Mouse (Mus musculus): ENCODE results near the gene Dnah17. TPM values are rescaled to one million over a fixed set of nuclear protein-coding genes. Genes with fewer than 3 reads are reported as not detected.

The Dnah17 gene
- polyA plus RNA-seq, 1 experiment from 2014 or later = 0.06 TPM

DNA sequence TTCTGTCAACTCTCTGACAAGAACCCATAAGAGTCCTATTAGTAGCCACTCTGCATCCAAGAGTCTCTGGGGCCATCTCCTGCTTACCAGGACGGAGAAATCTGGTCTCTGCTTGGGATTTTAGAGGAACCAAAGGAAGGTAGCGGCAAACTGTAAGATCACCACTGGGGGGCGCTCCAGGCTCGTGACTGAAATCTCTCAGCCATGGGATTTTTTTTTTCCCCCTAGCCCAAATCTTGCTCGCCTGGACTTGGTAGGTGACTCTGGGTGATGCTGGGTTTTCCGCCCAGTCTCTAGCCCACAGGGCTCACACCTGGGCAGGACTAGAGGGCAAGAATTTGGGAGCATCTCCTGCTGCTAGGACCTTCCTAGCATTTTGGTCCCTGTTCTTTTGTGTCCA, 46.6 kb downstream of the Dnah17 start:
- no peak overlapping the region for H3K9ac ChIP-seq
- H3K36me3 ChIP-seq = no peaks in the 10 kb centered on the region
- no peaks in the 10 kb centered on the region for H3K9me3 ChIP-seq (replicated peaks)
- ATAC-seq = no peak
- 2% methylated on average over 6 of the region's 6 CpGs for WGBS (ENCODE audit: insufficient replicate concordance)
- no peak overlapping the region for H3K4me3 ChIP-seq
- H3K4me2 ChIP-seq = no peak overlapping the region
- peaks cover 7% of the 10 kb centered on the region; the same call in 1 of the 2 replicates for H3K4me1 ChIP-seq
- peaks cover 14% of the 10 kb centered on the region for H3K27me3 ChIP-seq (replicated peaks)
- H3K27ac ChIP-seq = no peak overlapping the region

- H3K27me3 ChIP-seq (replicated peaks) = peaks cover 14% of the 10 kb centered on the region
- ATAC-seq = no peak
Measured at GRCm38 (mm10) chr11:118082294-118082693, 48.1 kb downstream of the Dnah17 start.

GRCm38 (mm10) chr11:118079750-118080149, 50.7 kb downstream of the Dnah17 start:
- Histone ChIP-seq H3K9ac (no peak overlapping the region), H3K27me3 (replicated peaks) (peaks cover 14% of the 10 kb centered on the region), H3K27ac (no peak overlapping the region), H3K9me3 (replicated peaks) (no peaks in the 10 kb centered on the region), H3K36me3 (no peaks in the 10 kb centered on the region), H3K4me2 (no peak overlapping the region), H3K4me3 (no peak overlapping the region), H3K4me1 (0 out of 2 replicates have a peak, but pooled peaks cover under 1% of the 10 kb centered on the region)
- ATAC-seq = no peak
- WGBS (ENCODE audit: insufficient replicate concordance) = 66% methylated on average over 14 of the region's 14 CpGs

More at GRCm38 (mm10) chr11:118082294-118082693, 48.1 kb downstream of the Dnah17 start:
- Histone ChIP-seq H3K9ac (no peak overlapping the region), H3K9me3 (replicated peaks) (no peaks in the 10 kb centered on the region), H3K4me3 (no peak overlapping the region), H3K4me2 (no peak overlapping the region), H3K27ac (no peak overlapping the region), H3K36me3 (no peaks in the 10 kb centered on the region), H3K4me1 (peaks cover 7% of the 10 kb centered on the region; the same call in 1 of the 2 replicates)
- 67% methylated on average over 14 of the region's 14 CpGs for WGBS (ENCODE audit: insufficient replicate concordance)

- ATAC-seq = no peak
- H3K9me3 ChIP-seq (replicated peaks) = no peaks in the 10 kb centered on the region
- H3K4me3 ChIP-seq = no peak overlapping the region
- H3K27ac ChIP-seq = no peak overlapping the region
- H3K9ac ChIP-seq = no peak overlapping the region
- 54% methylated on average over 6 of the region's 6 CpGs for WGBS (ENCODE audit: insufficient replicate concordance)
- H3K36me3 ChIP-seq = no peaks in the 10 kb centered on the region
- peaks cover 9% of the 10 kb centered on the region for H3K4me1 ChIP-seq
- peaks cover 9% of the 10 kb centered on the region; the same call in 1 of the 2 replicates for H3K27me3 ChIP-seq (replicated peaks)
- no peak overlapping the region for H3K4me2 ChIP-seq
Measured at GRCm38 (mm10) chr11:118076929-118077328, 53.5 kb downstream of the Dnah17 start.

DNA sequence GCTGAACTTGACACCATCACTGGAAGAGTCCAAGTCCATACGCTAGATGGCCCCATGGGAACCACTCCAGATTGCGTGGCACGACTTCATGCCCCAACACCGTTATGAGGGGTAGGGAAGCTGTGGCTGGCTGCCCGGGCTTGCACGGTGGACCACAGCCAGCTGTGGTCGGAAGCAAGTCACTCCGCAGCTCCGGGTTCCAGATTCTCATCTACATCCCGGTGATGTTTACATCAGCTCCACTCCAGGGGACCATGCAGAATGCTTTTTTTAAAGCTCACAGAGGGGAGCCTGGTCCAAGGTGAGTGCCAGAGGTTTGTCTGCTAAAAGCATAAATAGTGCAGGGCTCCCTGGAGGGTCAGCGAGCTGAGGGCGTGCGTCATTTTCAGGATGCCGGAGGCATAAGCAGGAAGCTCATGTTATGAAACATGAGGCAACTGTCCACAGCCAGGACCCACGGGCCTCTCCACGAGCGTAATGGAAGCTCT, 55.4 kb downstream of the Dnah17 start:
- H3K4me3 ChIP-seq = no peak overlapping the region
- no peak for ATAC-seq
- H3K27ac ChIP-seq = no peak overlapping the region
- peaks cover 6% of the 10 kb centered on the region; the same call in 1 of the 2 replicates for H3K27me3 ChIP-seq (replicated peaks)
- no peaks in the 10 kb centered on the region for H3K36me3 ChIP-seq
- H3K9ac ChIP-seq = no peak overlapping the region
- no peak overlapping the region for H3K4me2 ChIP-seq
- 68% methylated on average over 17 of the region's 17 CpGs for WGBS (ENCODE audit: insufficient replicate concordance)
- peaks cover 12% of the 10 kb centered on the region for H3K4me1 ChIP-seq
- H3K9me3 ChIP-seq (replicated peaks) = no peaks in the 10 kb centered on the region

DNA sequence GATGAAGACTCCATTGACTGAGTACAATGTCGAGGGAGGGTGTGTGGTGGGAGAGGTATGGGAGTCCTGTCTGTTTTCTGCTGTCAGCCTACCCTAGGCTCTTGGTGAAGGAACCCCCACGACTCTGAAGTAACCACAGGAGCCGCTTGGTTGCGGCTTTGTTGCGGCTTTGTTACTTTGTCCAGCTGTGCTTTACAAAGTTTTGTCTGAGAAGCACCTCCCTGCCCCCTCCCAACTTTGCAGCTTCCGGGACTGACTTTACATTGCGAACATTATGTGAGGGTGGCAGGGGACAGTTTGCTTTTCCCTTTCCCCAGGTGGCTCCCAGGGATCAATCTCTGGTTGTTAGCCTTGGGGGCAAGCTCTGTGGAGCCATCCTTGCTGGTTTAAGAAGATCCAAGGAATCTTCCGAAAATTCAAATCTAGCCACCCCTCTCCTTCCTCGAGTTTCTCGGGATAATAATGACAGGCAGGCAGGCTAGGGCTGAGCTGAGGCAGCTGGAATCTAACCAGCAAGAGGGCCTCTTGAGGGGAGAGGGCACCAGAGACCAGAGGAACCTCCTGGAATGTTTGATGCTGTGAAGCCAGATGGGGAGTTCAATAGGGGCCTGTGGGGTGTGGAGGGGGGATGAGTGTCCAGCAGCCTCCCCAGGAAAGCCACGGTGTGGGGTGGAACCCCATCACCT, 59.1 kb downstream of the Dnah17 start:
- H3K4me2 ChIP-seq = no peak overlapping the region
- WGBS (ENCODE audit: insufficient replicate concordance) = 42% methylated on average over 11 of the region's 11 CpGs

DNA sequence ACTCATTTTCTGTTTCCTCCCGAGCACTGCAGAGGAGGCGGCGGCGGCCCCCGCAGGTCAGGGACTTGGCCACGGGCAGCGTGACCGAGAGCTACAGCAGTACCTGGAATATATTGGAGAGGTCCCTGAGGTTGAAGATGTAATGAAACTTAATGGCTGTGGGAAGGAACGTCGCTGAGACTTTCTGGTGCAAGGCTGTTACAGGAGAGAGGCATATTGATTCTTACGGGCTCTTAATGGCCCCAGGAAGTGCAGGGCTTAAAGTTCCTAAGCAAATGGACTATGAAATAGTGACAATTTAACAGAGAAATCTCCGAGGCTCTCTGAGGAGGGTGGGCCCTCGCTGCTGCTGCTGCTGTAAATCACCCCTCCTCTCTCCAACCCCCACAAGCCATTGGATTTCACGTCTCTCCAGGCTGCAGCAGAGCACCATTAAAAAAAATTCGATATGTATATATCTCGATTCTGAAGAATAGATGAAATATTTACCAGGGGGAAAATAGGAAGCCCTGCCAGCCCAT, 61.6 kb downstream of the Dnah17 start:
- Histone ChIP-seq H3K9ac (no peak overlapping the region), H3K9me3 (replicated peaks) (no peaks in the 10 kb centered on the region), H3K27me3 (replicated peaks) (peaks cover 6% of the 10 kb centered on the region; the same call in 1 of the 2 replicates), H3K36me3 (no peaks in the 10 kb centered on the region), H3K27ac (no peak overlapping the region), H3K4me1 (peaks cover 12% of the 10 kb centered on the region), H3K4me3 (no peak overlapping the region), H3K4me2 (no peak overlapping the region)
- WGBS (ENCODE audit: insufficient replicate concordance) = 66% methylated on average over 16 of the region's 16 CpGs
- no peak for ATAC-seq

More for the DNA sequence above, 59.1 kb downstream of the Dnah17 start:
- Histone ChIP-seq H3K36me3 (no peaks in the 10 kb centered on the region), H3K9me3 (replicated peaks) (no peaks in the 10 kb centered on the region), H3K4me1 (peaks cover 12% of the 10 kb centered on the region), H3K4me3 (no peak overlapping the region), H3K27me3 (replicated peaks) (peaks cover 6% of the 10 kb centered on the region; the same call in 1 of the 2 replicates), H3K27ac (no peak overlapping the region), H3K9ac (no peak overlapping the region)
- ATAC-seq = no peak

- H3K4me3 ChIP-seq = no peak overlapping the region
- no peak for ATAC-seq
- H3K27me3 ChIP-seq (replicated peaks) = peaks cover 6% of the 10 kb centered on the region; the same call in 1 of the 2 replicates
- no peaks in the 10 kb centered on the region for H3K36me3 ChIP-seq
- peaks cover 8% of the 10 kb centered on the region for H3K4me1 ChIP-seq
- WGBS (ENCODE audit: insufficient replicate concordance) = 67% methylated on average over 8 of the region's 8 CpGs
- H3K27ac ChIP-seq = no peak overlapping the region
- H3K4me2 ChIP-seq = no peak overlapping the region
- no peak overlapping the region for H3K9ac ChIP-seq
- H3K9me3 ChIP-seq (replicated peaks) = no peaks in the 10 kb centered on the region
Measured at GRCm38 (mm10) chr11:118067588-118067987, 62.8 kb downstream of the Dnah17 start.

DNA sequence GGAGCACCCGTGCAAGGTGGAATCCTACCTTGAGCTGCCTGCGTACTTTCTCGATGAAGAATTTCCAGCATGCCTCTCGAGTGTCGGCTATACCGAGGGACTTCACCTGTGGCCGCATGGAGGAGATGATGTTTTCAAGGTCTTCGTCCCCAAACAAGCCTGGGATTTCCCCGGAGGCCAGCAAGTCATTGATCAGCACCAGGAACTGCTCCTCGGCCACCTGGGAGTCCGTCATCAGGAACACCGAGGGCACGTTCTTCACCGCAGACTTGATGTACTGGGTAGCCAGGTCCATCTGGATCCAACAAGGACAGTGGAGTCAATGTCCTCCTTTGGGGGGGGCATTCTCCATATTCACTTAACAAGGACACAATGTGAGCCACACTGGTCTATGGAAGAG, 70.4 kb downstream of the Dnah17 start:
- Histone ChIP-seq H3K4me2 (no peak overlapping the region), H3K4me3 (no peak overlapping the region), H3K4me1 (no peaks in the 10 kb centered on the region), H3K9ac (no peak overlapping the region), H3K36me3 (no peaks in the 10 kb centered on the region), H3K9me3 (replicated peaks) (no peaks in the 10 kb centered on the region), H3K27ac (no peak overlapping the region), H3K27me3 (replicated peaks) (peaks cover 11% of the 10 kb centered on the region)
- 71% methylated on average over 14 of the region's 14 CpGs for WGBS (ENCODE audit: insufficient replicate concordance)
- no peak for ATAC-seq

GRCm38 (mm10) chr11:118058872-118059271, 71.6 kb downstream of the Dnah17 start:
- H3K9me3 ChIP-seq (replicated peaks) = no peaks in the 10 kb centered on the region
- H3K27ac ChIP-seq = no peak overlapping the region
- H3K9ac ChIP-seq = no peak overlapping the region
- WGBS (ENCODE audit: insufficient replicate concordance) = 44% methylated on average over 10 of the region's 10 CpGs
- no peak overlapping the region for H3K4me3 ChIP-seq
- H3K36me3 ChIP-seq = no peaks in the 10 kb centered on the region
- no peaks in the 10 kb centered on the region for H3K4me1 ChIP-seq
- H3K4me2 ChIP-seq = no peak overlapping the region
- no peak for ATAC-seq
- peaks cover 11% of the 10 kb centered on the region for H3K27me3 ChIP-seq (replicated peaks)

- Histone ChIP-seq H3K4me2 (no peak overlapping the region), H3K4me3 (no peak overlapping the region), H3K9me3 (replicated peaks) (no peaks in the 10 kb centered on the region), H3K27me3 (replicated peaks) (peaks cover 11% of the 10 kb centered on the region), H3K4me1 (no peaks in the 10 kb centered on the region), H3K27ac (no peak overlapping the region), H3K36me3 (no peaks in the 10 kb centered on the region), H3K9ac (no peak overlapping the region)
- no peak for ATAC-seq
- 63% methylated on average over 12 of the region's 12 CpGs for WGBS (ENCODE audit: insufficient replicate concordance)
Measured at GRCm38 (mm10) chr11:118058367-118058766, 72.1 kb downstream of the Dnah17 start.

- no peak overlapping the region for H3K4me3 ChIP-seq
- H3K27ac ChIP-seq = no peak overlapping the region
- 73% methylated on average over 16 of the region's 16 CpGs for WGBS (ENCODE audit: insufficient replicate concordance)
- H3K4me2 ChIP-seq = no peak overlapping the region
- no peaks in the 10 kb centered on the region for H3K9me3 ChIP-seq (replicated peaks)
- H3K4me1 ChIP-seq = no peaks in the 10 kb centered on the region
- no peak overlapping the region for H3K9ac ChIP-seq
- ATAC-seq = no peak
- H3K36me3 ChIP-seq = no peaks in the 10 kb centered on the region
- 0 out of 2 replicates have a peak, but pooled peaks cover 1% of the 10 kb centered on the region for H3K27me3 ChIP-seq (replicated peaks)
Measured at GRCm38 (mm10) chr11:118050174-118050573, 80.3 kb downstream of the Dnah17 start.
